Mouse (Mus musculus) hindbrain, embryonic 14.5 days (tissue): ENCODE measurements around the gene Olfr550. TPM values are rescaled to one million over a fixed set of nuclear protein-coding genes. Genes with fewer than 3 reads are reported as not detected.

Experiments used
- ATAC-seq: fragments of 200-750 bp; cut with Nextera tagmentation; 2 replicates; pipeline ENCODE4 v1.8.0; 2017; ENCODE audit warnings: moderate number of reproducible peaks, mild to moderate bottlenecking, moderate TSS enrichment, moderate library complexity; ENCODE audit not compliant: low FRiP score
- DNase-seq: peaks from one replicate; pipeline ENCODE4 v3.0.0-alpha.2; 2015; ENCODE audit warnings: low spot score
- H3K27ac ChIP-seq: fragments of 300-500 bp; sonication (generic); 2 replicates; pipeline ENCODE4 v1.5.1; 2014; ENCODE audit warnings: mild to moderate bottlenecking, moderate library complexity
- H3K27me3 ChIP-seq: fragments of 300-500 bp; sonication (generic); 2 replicates; pipeline ENCODE4 v1.6.1; 2014; ENCODE audit warnings: mild to moderate bottlenecking, low read length, mixed read lengths; ENCODE audit not compliant: control insufficient read depth, insufficient read depth
- H3K36me3 ChIP-seq: fragments of 300-500 bp; sonication (generic); replicated peaks from 2 replicates; pipeline ENCODE4 v1.6.1; 2014; ENCODE audit not compliant: control insufficient read depth, insufficient read depth
- H3K4me1 ChIP-seq: fragments of 300-500 bp; sonication (generic); replicated peaks from 2 replicates; pipeline ENCODE4 v1.6.1; 2014; ENCODE audit warnings: antibody characterized with exemption, low read length, mixed read lengths; ENCODE audit not compliant: control insufficient read depth, insufficient read depth
- H3K4me2 ChIP-seq: fragments of 300-500 bp; sonication (generic); replicated peaks from 2 replicates; pipeline ENCODE4 v1.6.1; 2014; ENCODE audit warnings: mild to moderate bottlenecking, moderate library complexity
- H3K4me3 ChIP-seq: fragments of 300-500 bp; sonication (generic); replicated peaks from 2 replicates; pipeline ENCODE4 v1.5.1; 2014; ENCODE audit warnings: mild to moderate bottlenecking, low read length
- H3K9ac ChIP-seq: fragments of 300-500 bp; sonication (generic); 2 replicates; pipeline ENCODE4 v1.6.1; 2014
- H3K9me3 ChIP-seq: fragments of 300-500 bp; sonication (generic); 2 replicates; pipeline ENCODE4 v1.6.1; 2016; ENCODE audit warnings: low read length; ENCODE audit not compliant: control insufficient read depth
- WGBS: fragments of 180-500 bp; shearing (Covaris S2); extraction: QIAGEN DNeasy Blood & Tissue Kit; methylation state at CpG from one replicate; pipeline ENCODE4 v1.1.7; 2014; 5-methylcytosine and 5-hydroxymethylcytosine counted together
- polyA plus RNA-seq: library from polyadenylated mRNA; unstranded; fragments of >200 nt; fragmentation: Nextera tagmentation; extraction: Ambion mirVana; gene quantifications from 2 replicates; pipeline ENCODE4 v1.2.1, GENCODE M21; 2014

Gene Olfr550
- not detected in 2 replicates for polyA plus RNA-seq

GRCm38 (mm10) chr7:102571142-102571541, at the start of gene Olfr550:
Gene Olfr550, plus strand, starts transcription at chr7:102571442.
- Histone ChIP-seq H3K9ac (no peak within 1 kb of the TSS), H3K27me3 (no peaks in the 10 kb centered on the region), H3K36me3 (no peaks in the 10 kb centered on the region), H3K4me3 (no peak within 1 kb of the TSS), H3K4me2 (no peak within 1 kb of the TSS), H3K9me3 (no peaks in the 10 kb centered on the region), H3K27ac (no peak within 1 kb of the TSS), H3K4me1 (no peaks in the 10 kb centered on the region)
- DNase-seq (no peak), ATAC-seq (no peak)
- WGBS = 95% methylated on average over 8 of the region's 8 CpGs

GRCm38 (mm10) chr7:102529052-102529451, 42.2 kb upstream of the Olfr550 start:
- no peak overlapping the region for H3K27ac ChIP-seq
- no peaks in the 10 kb centered on the region for H3K9me3 ChIP-seq
- 88% methylated on average over 1 of the region's 1 CpGs for WGBS
- no peak for ATAC-seq
- no peaks in the 10 kb centered on the region for H3K36me3 ChIP-seq
- no peak overlapping the region for H3K9ac ChIP-seq
- H3K4me2 ChIP-seq = no peak overlapping the region
- no peak for DNase-seq
- no peak overlapping the region for H3K4me3 ChIP-seq
- H3K4me1 ChIP-seq = no peaks in the 10 kb centered on the region
- no peaks in the 10 kb centered on the region for H3K27me3 ChIP-seq

- ATAC-seq (no peak), DNase-seq (no peak)
- no peak within 1 kb of the TSS for H3K4me3 ChIP-seq
- H3K9me3 ChIP-seq = no peaks in the 10 kb centered on the region
- no peak within 1 kb of the TSS for H3K4me2 ChIP-seq
- no peak within 1 kb of the TSS for H3K27ac ChIP-seq
- no peaks in the 10 kb centered on the region for H3K27me3 ChIP-seq
- 79% methylated on average over 1 of the region's 1 CpGs for WGBS
- no peaks in the 10 kb centered on the region for H3K4me1 ChIP-seq
- no peak within 1 kb of the TSS for H3K9ac ChIP-seq
- H3K36me3 ChIP-seq = no peaks in the 10 kb centered on the region
These were observed 36.8 kb upstream of the Olfr550 start, which contains the start of gene Olfr547 for GRCm38 (mm10) chr7:102534449-102534848. Gene Olfr547, plus strand, starts transcription at chr7:102534749.

GRCm38 (mm10) chr7:102540596-102540995, 30.6 kb upstream of the Olfr550 start, which contains the start of gene Olfr548-ps1:
Gene Olfr548-ps1, plus strand, starts transcription at chr7:102540896.
- Histone ChIP-seq H3K9ac (no peak within 1 kb of the TSS), H3K4me3 (no peak within 1 kb of the TSS), H3K4me2 (no peak within 1 kb of the TSS), H3K27ac (no peak within 1 kb of the TSS), H3K9me3 (no peaks in the 10 kb centered on the region), H3K36me3 (no peaks in the 10 kb centered on the region), H3K27me3 (no peaks in the 10 kb centered on the region), H3K4me1 (no peaks in the 10 kb centered on the region)
- DNase-seq (no peak), ATAC-seq (no peak)
- 85% methylated on average over 2 of the region's 2 CpGs for WGBS

- no peak for DNase-seq
- H3K27me3 ChIP-seq = no peaks in the 10 kb centered on the region
- H3K4me3 ChIP-seq = no peak overlapping the region
- 63% methylated on average over 3 of the region's 3 CpGs for WGBS
- H3K4me2 ChIP-seq = no peak overlapping the region
- H3K9me3 ChIP-seq = no peaks in the 10 kb centered on the region
- no peaks in the 10 kb centered on the region for H3K4me1 ChIP-seq
- H3K27ac ChIP-seq = no peak overlapping the region
- no peak overlapping the region for H3K9ac ChIP-seq
- no peak for ATAC-seq
- no peaks in the 10 kb centered on the region for H3K36me3 ChIP-seq
These were observed 30.0 kb upstream of the Olfr550 start for GRCm38 (mm10) chr7:102541251-102541650.

- 89% methylated on average over 3 of the region's 3 CpGs for WGBS
- DNase-seq (no peak), ATAC-seq (no peak)
- H3K4me3 ChIP-seq = no peak within 1 kb of the TSS
- H3K4me2 ChIP-seq = no peak within 1 kb of the TSS
- H3K27me3 ChIP-seq = no peaks in the 10 kb centered on the region
- H3K36me3 ChIP-seq = no peaks in the 10 kb centered on the region
- no peaks in the 10 kb centered on the region for H3K4me1 ChIP-seq
- H3K9ac ChIP-seq = no peak within 1 kb of the TSS
- H3K9me3 ChIP-seq = no peaks in the 10 kb centered on the region
- no peak within 1 kb of the TSS for H3K27ac ChIP-seq
These were observed 21.7 kb upstream of the Olfr550 start, which contains the start of gene Olfr549 for GRCm38 (mm10) chr7:102549570-102549969. Gene Olfr549, plus strand, starts transcription at chr7:102549870.

- no peak overlapping the region for H3K4me3 ChIP-seq
These were observed 18.0 kb upstream of the Olfr550 start for GRCm38 (mm10) chr7:102553279-102553678.

GRCm38 (mm10) chr7:102564999-102565997, 5.9 kb upstream of the Olfr550 start, which contains the start of gene Trim21:
Gene Trim21, minus strand, starts transcription at chr7:102565486.
- H3K4me1 ChIP-seq = no peaks in the 10 kb centered on the region
- H3K4me3 ChIP-seq = peak within 1 kb of the TSS; percentile 24
- peak; percentile 59; the same call in 1 of the 2 replicates for ATAC-seq
- no peaks in the 10 kb centered on the region for H3K27me3 ChIP-seq
- no peaks in the 10 kb centered on the region for H3K9me3 ChIP-seq
- no peak within 1 kb of the TSS for H3K27ac ChIP-seq
- DNase-seq = peak; percentile 26
- no peaks in the 10 kb centered on the region for H3K36me3 ChIP-seq
- peak within 1 kb of the TSS; percentile 39 for H3K4me2 ChIP-seq
- peak within 1 kb of the TSS; percentile 24; the same call in 1 of the 2 replicates for H3K9ac ChIP-seq
- 23% methylated on average over 10 of the region's 10 CpGs for WGBS

More at GRCm38 (mm10) chr7:102553279-102553678, 18.0 kb upstream of the Olfr550 start:
- H3K27ac ChIP-seq = no peak overlapping the region
- ATAC-seq = no peak
- H3K4me1 ChIP-seq = no peaks in the 10 kb centered on the region
- no peak overlapping the region for H3K4me2 ChIP-seq
- no peak for DNase-seq
- no peaks in the 10 kb centered on the region for H3K27me3 ChIP-seq
- no peaks in the 10 kb centered on the region for H3K36me3 ChIP-seq
- H3K9ac ChIP-seq = no peak overlapping the region
- 89% methylated on average over 3 of the region's 3 CpGs for WGBS
- H3K9me3 ChIP-seq = no peaks in the 10 kb centered on the region

GRCm38 (mm10) chr7:102566219-102566618, 5.0 kb upstream of the Olfr550 start:
- ATAC-seq = no peak
- WGBS = 90% methylated on average over 4 of the region's 4 CpGs

More at GRCm38 (mm10) chr7:102566219-102566618, 5.0 kb upstream of the Olfr550 start:
- no peak for DNase-seq
- Histone ChIP-seq H3K36me3 (no peaks in the 10 kb centered on the region), H3K27me3 (no peaks in the 10 kb centered on the region), H3K4me3 (no peak overlapping the region), H3K9me3 (no peaks in the 10 kb centered on the region), H3K27ac (no peak overlapping the region), H3K4me1 (no peaks in the 10 kb centered on the region), H3K4me2 (no peak overlapping the region), H3K9ac (no peak overlapping the region)
